Mouse (Mus musculus): ENCODE measurements around the gene Lrrc23. TPM values are rescaled to one million over a fixed set of nuclear protein-coding genes. Genes with fewer than 3 reads are reported as not detected.
A peak's percentile ranks its signal among the peaks of the same experiment; 100 is the strongest.

The Lrrc23 gene
- polyA plus RNA-seq, 1 experiment = 4.9 TPM

DNA sequence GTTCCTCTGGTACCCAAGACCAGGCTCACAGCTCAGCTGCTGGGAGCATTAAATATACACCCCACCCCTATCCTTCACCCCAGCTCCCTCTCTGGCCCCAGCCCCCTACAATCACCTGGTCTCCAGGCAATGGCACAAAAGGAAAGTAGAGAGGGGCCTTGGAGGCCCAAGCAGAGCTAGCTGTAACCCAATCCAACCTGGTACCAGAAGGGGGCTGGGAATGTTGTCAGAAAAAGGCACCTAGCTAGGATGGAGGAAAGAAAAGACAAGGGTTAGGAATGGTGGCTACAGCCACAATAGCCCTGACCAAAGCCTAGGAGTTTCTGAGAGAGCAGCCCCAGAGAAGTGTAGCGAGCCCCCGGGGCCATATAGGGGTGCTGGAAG, 20.7 kb downstream of the Lrrc23 start:
- TF ChIP-seq POLR2A (IDR thresholded peaks at IDR 0.05; ENCODE audit: borderline replicate concordance, insufficient read depth, low read length) (no peak), CTCF (IDR thresholded peaks at IDR 0.05; ENCODE audit: borderline replicate concordance, insufficient read depth, low read depth, low read length) (no peak)
- Histone ChIP-seq H3K27me3 (ENCODE audit: control insufficient read depth, insufficient read depth, low read length) (no peaks in the 10 kb centered on the region), H3K4me3 (replicated peaks; ENCODE audit: insufficient read depth, low read depth, low read length) (no peak overlapping the region), H3K4me1 (ENCODE audit: control insufficient read depth, insufficient read depth, low read length) (peaks cover 12% of the 10 kb centered on the region), H3K27ac (ENCODE audit: insufficient read depth, low read length) (peak overlapping the region; percentile 96; the same call in 1 of the 2 replicates)
- peak; percentile 22 to 37 for DNase-seq
- WGBS = 24% methylated on average over 2 of the region's 2 CpGs

DNA sequence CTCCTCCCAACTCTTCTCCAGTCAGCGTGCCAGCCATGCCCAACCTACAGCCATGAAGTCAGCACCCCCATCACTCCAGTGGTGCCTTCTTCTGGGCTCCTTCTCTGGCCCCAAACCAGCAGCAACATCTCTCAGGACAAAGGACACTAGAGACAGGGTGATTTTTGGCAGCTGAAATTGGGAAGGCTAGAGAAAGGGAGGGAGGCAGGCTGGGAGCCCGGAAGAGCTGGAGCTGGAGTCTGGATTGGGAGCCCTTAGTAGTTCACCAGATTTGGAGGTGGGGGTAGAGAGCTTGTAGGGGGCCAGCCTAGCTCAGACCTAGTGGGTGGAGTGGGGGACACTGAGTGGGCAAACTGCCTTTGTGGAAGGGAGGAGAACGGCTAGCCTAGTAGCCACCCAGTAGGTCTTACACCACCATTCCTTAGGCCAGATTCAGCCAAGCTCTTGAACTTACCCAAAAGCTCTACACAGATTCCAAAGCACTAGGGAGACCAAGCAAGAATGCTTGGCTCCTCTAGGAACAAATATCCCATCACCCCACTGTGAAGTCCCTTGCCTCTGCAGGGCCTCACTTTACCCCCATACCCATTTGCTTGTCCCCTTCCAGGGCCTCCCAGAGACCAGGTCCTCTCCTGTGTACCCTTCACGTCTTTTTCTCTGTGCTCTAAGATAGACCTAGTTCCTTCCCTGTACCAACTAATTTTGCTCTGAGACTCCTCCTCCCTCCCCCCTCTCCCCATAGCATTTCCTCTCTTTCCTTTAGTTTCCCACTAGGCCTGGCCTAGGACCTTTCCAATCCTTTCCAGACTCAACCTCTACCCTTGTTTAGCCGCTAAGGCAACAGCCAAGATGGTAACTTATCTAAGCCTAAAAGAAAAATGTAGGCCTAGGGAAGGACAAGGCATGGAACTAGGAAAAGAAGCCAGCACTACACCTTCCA, 21.3 kb downstream of the Lrrc23 start:
- TF ChIP-seq CTCF (IDR thresholded peaks at IDR 0.05; ENCODE audit: borderline replicate concordance, insufficient read depth, low read depth, low read length) = no peak
- TF ChIP-seq POLR2A (IDR thresholded peaks at IDR 0.05; ENCODE audit: borderline replicate concordance, insufficient read depth, low read length) = peak; percentile 32; the same call in 1 of the 2 replicates
- WGBS = 6% methylated on average over 5 of the region's 5 CpGs
- Histone ChIP-seq H3K27ac (ENCODE audit: insufficient read depth, low read length) (peak overlapping the region; percentile 96), H3K4me3 (replicated peaks; ENCODE audit: insufficient read depth, low read depth, low read length) (peak overlapping the region; percentile 95), H3K27me3 (ENCODE audit: control insufficient read depth, insufficient read depth, low read length) (no peaks in the 10 kb centered on the region), H3K4me1 (ENCODE audit: control insufficient read depth, insufficient read depth, low read length) (peaks cover 7% of the 10 kb centered on the region)
- peak; percentile 80 to 85 for DNase-seq

DNA sequence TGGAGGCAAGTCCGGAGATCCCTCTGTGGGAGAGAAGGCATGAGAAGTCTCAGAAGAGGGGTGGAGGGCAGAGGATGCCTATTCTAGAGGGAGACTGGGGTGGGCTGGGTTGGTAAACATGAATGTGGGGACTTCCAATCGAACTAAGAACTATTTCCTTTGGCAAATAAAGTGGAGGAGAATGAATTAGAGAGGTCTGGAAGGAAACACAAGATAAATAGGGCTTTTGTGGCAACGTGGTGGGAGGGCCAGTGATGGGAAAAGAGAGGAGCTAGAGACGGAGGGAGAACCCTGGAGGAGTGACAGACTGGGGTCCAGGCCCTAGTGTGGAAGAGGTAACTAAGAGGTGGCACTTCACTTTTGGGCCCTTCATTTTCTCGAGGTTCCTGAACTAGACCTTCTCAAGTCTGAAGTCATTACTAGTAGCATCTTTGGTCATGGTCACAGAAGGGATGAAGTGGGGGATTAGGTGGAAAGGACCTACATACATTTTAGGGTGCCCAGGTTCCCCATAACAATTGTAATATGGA, 22.1 kb downstream of the Lrrc23 start:
- no peak for TF ChIP-seq POLR2A (IDR thresholded peaks at IDR 0.05; ENCODE audit: borderline replicate concordance, insufficient read depth, low read length)
- TF ChIP-seq CTCF (IDR thresholded peaks at IDR 0.05; ENCODE audit: borderline replicate concordance, insufficient read depth, low read depth, low read length) = no peak
- peak overlapping the region; percentile 96 for H3K27ac ChIP-seq (ENCODE audit: insufficient read depth, low read length)
- peak in 1 of 2 experiments; percentile 42 for DNase-seq
- WGBS = under 1% methylated on average over 5 of the region's 5 CpGs
- no peaks in the 10 kb centered on the region for H3K27me3 ChIP-seq (ENCODE audit: control insufficient read depth, insufficient read depth, low read length)
- peaks cover 7% of the 10 kb centered on the region for H3K4me1 ChIP-seq (ENCODE audit: control insufficient read depth, insufficient read depth, low read length)
- peak overlapping the region; percentile 95 for H3K4me3 ChIP-seq (replicated peaks; ENCODE audit: insufficient read depth, low read depth, low read length)

DNA sequence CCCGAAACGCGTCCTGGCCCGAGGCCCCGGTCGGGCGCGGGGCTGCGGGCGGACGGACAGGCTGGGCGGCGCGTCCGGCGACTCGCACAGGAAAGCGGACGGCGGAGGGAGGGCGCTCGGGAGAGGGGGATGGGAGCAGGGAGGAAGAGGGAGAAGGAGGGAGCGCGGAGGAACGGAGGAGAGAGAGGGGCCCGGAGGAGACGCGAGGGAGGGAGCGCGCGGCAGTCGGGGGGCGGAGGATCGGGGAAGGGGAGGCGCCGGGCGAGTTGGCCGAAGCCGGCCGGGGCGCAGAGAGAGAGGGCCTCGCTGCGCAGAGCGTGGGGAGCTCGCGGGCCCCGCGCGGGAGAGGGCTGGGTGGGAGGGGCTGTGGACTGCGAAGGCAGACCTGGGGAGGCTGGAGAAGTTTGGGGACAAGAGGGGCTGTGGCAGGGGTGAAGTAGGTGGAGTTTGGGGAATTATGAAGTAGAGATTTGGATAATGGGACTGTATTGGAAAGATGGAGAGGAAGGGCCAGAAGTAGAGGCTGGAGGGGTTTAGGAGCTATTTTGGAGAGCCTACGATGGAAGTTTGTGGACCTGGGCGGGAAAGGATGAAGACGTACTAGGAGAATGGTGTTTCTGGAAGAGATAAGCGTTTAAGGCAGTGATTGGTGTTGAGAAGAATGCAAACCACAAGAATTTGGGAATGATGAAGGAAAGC, 22.7 kb downstream of the Lrrc23 start:
- TF ChIP-seq CTCF (IDR thresholded peaks at IDR 0.05; ENCODE audit: borderline replicate concordance, insufficient read depth, low read depth, low read length) (no peak), POLR2A (IDR thresholded peaks at IDR 0.05; ENCODE audit: borderline replicate concordance, insufficient read depth, low read length) (peak; percentile 48)
- peaks cover 7% of the 10 kb centered on the region for H3K4me1 ChIP-seq (ENCODE audit: control insufficient read depth, insufficient read depth, low read length)
- H3K27ac ChIP-seq (ENCODE audit: insufficient read depth, low read length) = peak overlapping the region; percentile 96
- under 1% methylated on average over 43 of the region's 54 CpGs for WGBS
- no peaks in the 10 kb centered on the region for H3K27me3 ChIP-seq (ENCODE audit: control insufficient read depth, insufficient read depth, low read length)
- peak overlapping the region; percentile 95 for H3K4me3 ChIP-seq (replicated peaks; ENCODE audit: insufficient read depth, low read depth, low read length)
- peak; percentile 87 to 88 for DNase-seq

DNA sequence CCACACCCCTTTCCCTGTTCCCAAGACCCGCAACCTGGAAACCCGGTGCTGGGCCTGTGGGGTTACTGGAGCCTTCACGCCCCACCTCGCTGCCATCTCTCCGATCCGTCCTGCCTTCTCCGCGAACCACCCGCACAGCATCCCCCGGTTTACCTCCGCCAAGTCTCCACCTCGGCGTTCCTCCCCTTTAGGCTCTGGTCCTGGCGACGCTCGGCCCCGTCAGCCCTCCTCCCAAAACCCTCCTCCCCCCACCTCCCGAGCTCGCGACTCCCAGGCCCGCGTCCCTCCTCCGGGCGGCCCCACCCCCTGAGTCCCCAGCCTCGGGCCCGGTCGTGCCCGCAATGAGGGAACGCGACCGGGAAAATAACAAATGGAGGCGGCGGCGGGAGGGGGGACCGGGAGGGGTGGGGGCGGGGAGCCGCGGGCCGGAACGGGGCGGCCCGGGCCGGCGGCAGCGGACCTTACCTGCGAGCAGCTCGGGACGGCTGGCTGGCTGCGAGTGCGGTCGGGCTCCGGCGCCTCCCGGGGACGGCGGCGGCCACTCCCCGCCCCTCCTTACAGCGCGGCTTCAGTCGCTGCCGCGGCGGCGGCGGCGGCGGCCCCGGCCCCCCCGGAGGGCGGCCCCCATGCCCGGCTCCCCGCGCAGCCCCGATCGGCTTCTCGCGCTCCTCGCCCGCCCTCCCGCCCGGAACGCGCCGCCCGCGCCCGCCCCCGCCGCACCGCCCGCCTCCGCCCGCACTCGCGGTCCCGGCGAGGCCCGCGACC, 23.5 kb downstream of the Lrrc23 start, which contains the start of the genes Gm45234 and Atn1:
Gene Gm45234, minus strand, starts transcription at position 191 of the 765 bp plus-strand sequence.
Gene Atn1, minus strand, starts transcription at position 694 of the 765 bp plus-strand sequence.
- DNase-seq = peak; percentile 78 to 81
- 2% methylated on average over 68 of the region's 100 CpGs for WGBS
- no peaks in the 10 kb centered on the region for H3K27me3 ChIP-seq (ENCODE audit: control insufficient read depth, insufficient read depth, low read length)
- TF ChIP-seq CTCF (IDR thresholded peaks at IDR 0.05; ENCODE audit: borderline replicate concordance, insufficient read depth, low read depth, low read length) (no peak), POLR2A (IDR thresholded peaks at IDR 0.05; ENCODE audit: borderline replicate concordance, insufficient read depth, low read length) (0 out of 2 replicates have a peak, but pooled peaks have one; percentile 31)
- peak within 1 kb of the TSS; percentile 95 for H3K4me3 ChIP-seq (replicated peaks; ENCODE audit: insufficient read depth, low read depth, low read length)
- H3K27ac ChIP-seq (ENCODE audit: insufficient read depth, low read length) = peak within 1 kb of the TSS; percentile 96
- H3K4me1 ChIP-seq (ENCODE audit: control insufficient read depth, insufficient read depth, low read length) = peaks cover 7% of the 10 kb centered on the region

DNA sequence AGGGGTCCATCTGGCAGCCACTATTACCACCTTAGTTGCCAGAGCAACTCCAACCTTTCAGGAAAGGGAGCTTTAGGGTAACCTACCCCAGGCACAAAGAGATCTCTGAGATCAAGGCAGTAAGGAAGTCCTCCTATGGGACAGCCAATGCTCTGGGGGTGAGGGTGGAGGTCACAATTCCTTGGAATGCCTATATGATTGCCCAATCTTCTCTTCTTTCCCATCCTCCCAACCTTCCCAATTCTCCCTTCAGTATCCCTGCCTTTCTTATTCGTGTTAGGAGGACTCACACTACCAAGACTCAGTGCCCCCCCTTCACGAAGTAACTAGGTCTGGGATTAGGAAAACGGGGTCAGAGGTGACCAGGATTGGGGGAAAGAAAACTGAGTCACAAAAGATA, 24.2 kb downstream of the Lrrc23 start:
- Histone ChIP-seq H3K27me3 (ENCODE audit: control insufficient read depth, insufficient read depth, low read length) (no peaks in the 10 kb centered on the region), H3K4me3 (replicated peaks; ENCODE audit: insufficient read depth, low read depth, low read length) (peak overlapping the region; percentile 95), H3K4me1 (ENCODE audit: control insufficient read depth, insufficient read depth, low read length) (peaks cover 7% of the 10 kb centered on the region), H3K27ac (ENCODE audit: insufficient read depth, low read length) (peak overlapping the region; percentile 85; the same call in 1 of the 2 replicates)
- no peak for DNase-seq
- no peak for TF ChIP-seq CTCF (IDR thresholded peaks at IDR 0.05; ENCODE audit: borderline replicate concordance, insufficient read depth, low read depth, low read length)
- TF ChIP-seq POLR2A (IDR thresholded peaks at IDR 0.05; ENCODE audit: borderline replicate concordance, insufficient read depth, low read length) = no peak
- WGBS = 1% methylated on average over 3 of the region's 3 CpGs

DNA sequence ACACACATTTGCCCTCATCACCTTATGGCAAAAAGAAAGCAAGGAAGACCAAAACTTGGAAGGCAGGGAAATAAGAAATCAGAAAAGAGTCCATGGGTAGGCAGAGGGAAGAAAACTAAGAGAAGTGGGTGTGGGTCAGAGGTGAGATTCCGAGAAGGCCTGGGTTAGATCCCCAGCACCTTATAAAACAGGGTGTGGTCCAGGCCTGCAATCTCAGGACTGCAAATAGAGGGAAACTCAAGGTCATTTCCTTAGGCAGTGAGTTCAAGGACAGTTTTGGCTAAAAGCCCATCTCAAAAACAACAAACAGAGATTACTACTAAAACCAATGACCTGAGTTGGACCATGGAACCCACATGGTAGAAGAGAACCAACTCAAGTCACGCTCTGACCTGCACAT, 25.7 kb downstream of the Lrrc23 start:
- Histone ChIP-seq H3K4me1 (ENCODE audit: control insufficient read depth, insufficient read depth, low read length) (peaks cover 6% of the 10 kb centered on the region), H3K4me3 (replicated peaks; ENCODE audit: insufficient read depth, low read depth, low read length) (no peak overlapping the region), H3K27ac (ENCODE audit: insufficient read depth, low read length) (no peak overlapping the region), H3K27me3 (ENCODE audit: control insufficient read depth, insufficient read depth, low read length) (no peaks in the 10 kb centered on the region)
- TF ChIP-seq POLR2A (IDR thresholded peaks at IDR 0.05; ENCODE audit: borderline replicate concordance, insufficient read depth, low read length) = no peak
- TF ChIP-seq CTCF (IDR thresholded peaks at IDR 0.05; ENCODE audit: borderline replicate concordance, insufficient read depth, low read depth, low read length) = no peak
- WGBS = 78% methylated on average over 2 of the region's 2 CpGs
- DNase-seq = peak in 1 of 2 experiments; percentile 17

Measured in cerebellum, adult 2 months (tissue).